Mouse (Mus musculus) lung, embryonic 16.5 days (tissue): Measurements from ENCODE around the gene Rnf25. TPM values are rescaled to one million over a fixed set of nuclear protein-coding genes. Genes with fewer than 3 reads are reported as not detected.

Experiments
- microRNA-seq: library from miRNA; unstranded; fragments of <30 nt; microRNA quantifications from one replicate; pipeline ENCODE4, GENCODE M21; 2016
- polyA plus RNA-seq: library from polyadenylated mRNA; unstranded; fragments of >200 nt; fragmentation: Nextera tagmentation; extraction: Ambion mirVana; gene quantifications from 2 replicates; pipeline ENCODE4 v1.2.1, GENCODE M21; 2015

The Rnf25 gene
- polyA plus RNA-seq, 1 experiment from 2014 or later = 31.2 TPM

Small RNA genes lying within 50 kb of the gene (microRNA-seq; reads per million reads assigned to microRNA genes)
- not detected for gene Gm25035

Other genes with a start within 250 kb of the Rnf25 start
- gene Catip, start 239.3 kb downstream of the Rnf25 start, polyA plus RNA-seq = 1.9 and 3.0 TPM in 2 replicates
- 3.5 and 5.8 TPM in 2 replicates for gene Slc11a1, start 226.2 kb downstream of the Rnf25 start, polyA plus RNA-seq
- 90.8 and 93.9 TPM in 2 replicates for gene Ctdsp1, start 209.9 kb downstream of the Rnf25 start, polyA plus RNA-seq
- gene Vil1, start 192.0 kb downstream of the Rnf25 start, polyA plus RNA-seq = 0.43 and 0.87 TPM in 2 replicates
- 54.0 and 60.2 TPM in 2 replicates for gene Cnot9, start 95.3 kb downstream of the Rnf25 start, polyA plus RNA-seq
- gene Plcd4, start 58.5 kb downstream of the Rnf25 start, polyA plus RNA-seq = 0.40 and 0.78 TPM in 2 replicates
- gene Usp37, start 57.1 kb downstream of the Rnf25 start, polyA plus RNA-seq = 29.9 and 31.0 TPM in 2 replicates
- 5.9 and 6.7 TPM in 2 replicates for gene Zfp142, start 13.2 kb downstream of the Rnf25 start, polyA plus RNA-seq
- gene Bcs1l, start 13.1 kb downstream of the Rnf25 start, polyA plus RNA-seq = 18.2 and 18.5 TPM in 2 replicates
- gene Stk36, start within 50 bp of the Rnf25 start, polyA plus RNA-seq = 9.6 and 10.1 TPM in 2 replicates
- gene Ttll4, start 60.3 kb upstream of the Rnf25 start, polyA plus RNA-seq = 15.8 and 16.5 TPM in 2 replicates
- gene Cyp27a1, start 112.2 kb upstream of the Rnf25 start, polyA plus RNA-seq = 2.6 and 4.4 TPM in 2 replicates
- 0.67 and 1.7 TPM in 2 replicates for gene Prkag3, start 147.8 kb upstream of the Rnf25 start, polyA plus RNA-seq
- 0.29 and 0.68 TPM in 2 replicates for gene Wnt6, start 170.5 kb upstream of the Rnf25 start, polyA plus RNA-seq
- 0.10 and 0.11 TPM in 2 replicates for gene Wnt10a, start 190.1 kb upstream of the Rnf25 start, polyA plus RNA-seq